Mouse (Mus musculus) hindbrain, embryonic 11.5 days (tissue): ENCODE measurements around the gene Mdc1. TPM values are rescaled to one million over a fixed set of nuclear protein-coding genes. Genes with fewer than 3 reads are reported as not detected.

Experiments
- ATAC-seq: fragments of 200-750 bp; cut with Nextera tagmentation; 2 replicates; pipeline ENCODE4 v1.8.0; 2017; ENCODE audit warnings: mild to moderate bottlenecking, moderate TSS enrichment, moderate library complexity; ENCODE audit not compliant: low FRiP score
- DNase-seq: peaks from one replicate; pipeline ENCODE4 v3.0.0-alpha.2; 2015; ENCODE audit warnings: low spot score
- H3K27ac ChIP-seq: fragments of 300-500 bp; sonication (generic); 2 replicates; pipeline ENCODE4 v1.5.1; 2014; ENCODE audit warnings: mild to moderate bottlenecking, low read depth, low read length
- H3K27me3 ChIP-seq: fragments of 300-500 bp; sonication (generic); 2 replicates; pipeline ENCODE4 v1.6.1; 2014; ENCODE audit warnings: mild to moderate bottlenecking, low read length, moderate library complexity, mixed read lengths; ENCODE audit not compliant: control insufficient read depth, insufficient read depth
- H3K36me3 ChIP-seq: fragments of 300-500 bp; sonication (generic); 2 replicates; pipeline ENCODE4 v1.6.1; 2014; ENCODE audit warnings: mild to moderate bottlenecking, low read length, moderate library complexity, mixed read lengths; ENCODE audit not compliant: control insufficient read depth, insufficient read depth
- H3K4me1 ChIP-seq: fragments of 300-500 bp; sonication (generic); replicated peaks from 2 replicates; pipeline ENCODE4 v1.6.1; 2014; ENCODE audit warnings: low read length, mixed read lengths; ENCODE audit not compliant: control insufficient read depth, insufficient read depth
- H3K4me2 ChIP-seq: fragments of 300-500 bp; sonication (generic); replicated peaks from 2 replicates; pipeline ENCODE4 v1.6.1; 2014; ENCODE audit warnings: mild to moderate bottlenecking, low read depth, low read length
- H3K4me3 ChIP-seq: fragments of 300-500 bp; sonication (generic); 2 replicates; pipeline ENCODE4 v1.5.1; 2014; ENCODE audit warnings: low read depth, low read length
- H3K9ac ChIP-seq: fragments of 300-500 bp; sonication (generic); 2 replicates; pipeline ENCODE4 v1.6.1; 2014; ENCODE audit warnings: low read depth, low read length
- H3K9me3 ChIP-seq: fragments of 300-500 bp; sonication (generic); 2 replicates; pipeline ENCODE4 v1.6.1; 2016; ENCODE audit warnings: low read length; ENCODE audit not compliant: control insufficient read depth
- WGBS: fragments of 180-500 bp; shearing (Covaris S2); extraction: QIAGEN DNeasy Blood & Tissue Kit; methylation state at CpG from one replicate; pipeline ENCODE4 v1.1.7; 2014; 5-methylcytosine and 5-hydroxymethylcytosine counted together
- polyA plus RNA-seq: library from polyadenylated mRNA; unstranded; fragments of >200 nt; fragmentation: Nextera tagmentation; extraction: Ambion mirVana; gene quantifications from 2 replicates; pipeline ENCODE4 v1.2.1, GENCODE M21; 2014

Mdc1 gene
- polyA plus RNA-seq, 1 experiment from 2014 or later: 17.3 TPM

- ATAC-seq (no peak), DNase-seq (peak; percentile 53)
- Histone ChIP-seq H3K27me3 (no peaks in the 10 kb centered on the region), H3K27ac (peak overlapping the region; percentile 99), H3K4me3 (peak overlapping the region; percentile 54), H3K36me3 (peaks cover 5% of the 10 kb centered on the region), H3K4me2 (peak overlapping the region; percentile 98), H3K9ac (peak overlapping the region; percentile 87), H3K9me3 (peaks cover 5% of the 10 kb centered on the region; the same call in 1 of the 2 replicates), H3K4me1 (peaks cover 8% of the 10 kb centered on the region)
- WGBS: 9% methylated on average over 26 of the region's 26 CpGs
These were observed 25.9 kb downstream of the Mdc1 start for GRCm38 (mm10) chr17:35866911-35867890.

DNA sequence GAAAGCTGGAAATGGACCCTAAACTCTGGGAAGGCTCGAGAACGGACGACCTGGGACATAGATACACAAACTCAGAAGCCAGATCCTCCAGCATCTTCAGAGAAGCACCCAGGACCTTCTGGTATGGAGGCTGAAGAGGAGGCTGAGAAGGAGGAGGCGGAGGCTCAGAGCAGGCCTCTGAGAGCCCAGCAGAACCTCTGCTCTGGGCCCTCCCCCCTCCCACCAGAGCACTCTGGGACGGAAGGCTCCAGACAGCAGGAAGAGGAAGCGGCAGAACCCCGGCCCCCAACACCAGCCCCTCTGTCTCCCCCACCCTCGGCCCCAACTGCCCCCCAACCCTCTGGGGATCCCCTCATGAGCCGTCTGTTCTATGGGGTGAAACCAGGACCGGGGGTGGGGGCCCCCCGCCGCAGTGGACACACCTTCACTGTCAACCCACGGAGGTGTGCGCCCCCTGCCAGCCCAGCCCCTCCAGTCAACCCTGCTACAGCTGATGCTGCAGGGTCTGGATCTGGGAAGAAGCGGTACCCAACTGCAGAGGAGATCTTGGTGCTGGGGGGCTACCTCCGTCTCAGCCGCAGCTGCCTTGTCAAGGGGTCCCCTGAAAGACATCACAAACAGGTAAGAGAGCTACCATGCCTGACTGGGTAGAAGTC, 27.0 kb downstream of the Mdc1 start:
- 42% methylated on average over 16 of the region's 17 CpGs for WGBS
- peak overlapping the region; percentile 51; the same call in 1 of the 2 replicates for H3K27ac ChIP-seq
- H3K4me1 ChIP-seq: peaks cover 8% of the 10 kb centered on the region
- peak overlapping the region; percentile 54 for H3K4me3 ChIP-seq
- H3K36me3 ChIP-seq: peaks cover 5% of the 10 kb centered on the region
- ATAC-seq: no peak
- peak overlapping the region; percentile 87 for H3K9ac ChIP-seq
- peak overlapping the region; percentile 98 for H3K4me2 ChIP-seq
- H3K27me3 ChIP-seq: no peaks in the 10 kb centered on the region
- DNase-seq: peak; percentile 18
- peaks cover 5% of the 10 kb centered on the region; the same call in 1 of the 2 replicates for H3K9me3 ChIP-seq

GRCm38 (mm10) chr17:35868961-35869345, 27.6 kb downstream of the Mdc1 start:
- Histone ChIP-seq H3K4me1 (peaks cover 10% of the 10 kb centered on the region), H3K36me3 (peaks cover 5% of the 10 kb centered on the region), H3K9ac (peak overlapping the region; percentile 87), H3K9me3 (peaks cover 5% of the 10 kb centered on the region; the same call in 1 of the 2 replicates), H3K27ac (peak overlapping the region; percentile 56; the same call in 1 of the 2 replicates), H3K4me2 (peak overlapping the region; percentile 98), H3K27me3 (no peaks in the 10 kb centered on the region), H3K4me3 (peak overlapping the region; percentile 54)
- no peak for ATAC-seq
- WGBS: 4% methylated on average over 7 of the region's 7 CpGs
- DNase-seq: peak; percentile 13

- WGBS: 6% methylated on average over 7 of the region's 7 CpGs
- ATAC-seq (no peak), DNase-seq (peak; percentile 39)
- H3K27me3 ChIP-seq: no peaks in the 10 kb centered on the region
- peaks cover 5% of the 10 kb centered on the region; the same call in 1 of the 2 replicates for H3K9me3 ChIP-seq
- H3K36me3 ChIP-seq: peaks cover 5% of the 10 kb centered on the region
- peak overlapping the region; percentile 87 for H3K9ac ChIP-seq
- peak overlapping the region; percentile 54 for H3K4me3 ChIP-seq
- peaks cover 10% of the 10 kb centered on the region for H3K4me1 ChIP-seq
- H3K27ac ChIP-seq: peak overlapping the region; percentile 56; the same call in 1 of the 2 replicates
- H3K4me2 ChIP-seq: peak overlapping the region; percentile 98
These were observed 28.2 kb downstream of the Mdc1 start for GRCm38 (mm10) chr17:35869346-35870067.

DNA sequence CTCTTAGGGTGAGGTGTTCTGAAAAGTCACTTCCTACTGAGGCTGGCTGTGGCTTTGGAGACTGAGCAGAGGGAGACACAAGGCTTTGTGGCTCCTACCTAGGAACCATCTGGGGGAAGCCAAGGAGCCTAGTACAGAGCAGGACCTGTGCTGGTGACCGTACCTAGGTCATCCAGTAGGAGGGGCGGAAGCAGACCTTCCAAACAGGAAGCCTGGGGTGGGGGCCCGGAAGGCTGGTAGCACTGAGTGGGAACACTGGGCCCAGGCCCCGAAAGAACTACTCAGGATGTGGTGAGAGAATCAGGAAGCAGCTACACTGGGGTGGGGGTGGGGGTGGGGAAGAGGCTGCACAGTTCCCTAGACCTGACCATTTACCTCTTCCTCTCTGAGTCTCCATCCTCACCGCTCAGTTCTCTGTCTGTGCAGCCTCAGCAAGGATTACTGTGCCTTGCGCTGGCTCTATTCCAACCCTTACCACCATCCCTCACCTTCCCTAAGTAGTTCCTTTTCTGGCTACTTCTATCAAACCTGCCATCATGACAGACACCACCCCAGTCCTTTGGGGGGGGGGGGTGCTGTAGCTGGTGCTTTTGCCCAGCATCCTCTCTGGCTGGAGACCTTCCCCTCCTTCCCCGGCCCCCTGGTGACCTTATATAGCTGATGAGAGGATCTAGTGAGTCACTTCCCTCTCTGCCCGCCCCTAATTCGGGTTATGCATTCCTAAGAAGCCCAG, 29.0 kb downstream of the Mdc1 start:
- peaks cover 5% of the 10 kb centered on the region; the same call in 1 of the 2 replicates for H3K9me3 ChIP-seq
- peaks cover 10% of the 10 kb centered on the region for H3K4me1 ChIP-seq
- H3K9ac ChIP-seq: peak overlapping the region; percentile 32; the same call in 1 of the 2 replicates
- ATAC-seq (no peak), DNase-seq (peak; percentile 17)
- 73% methylated on average over 9 of the region's 9 CpGs for WGBS
- no peak overlapping the region; the same call in 1 of the 2 replicates for H3K27ac ChIP-seq
- peaks cover 5% of the 10 kb centered on the region for H3K36me3 ChIP-seq
- H3K27me3 ChIP-seq: no peaks in the 10 kb centered on the region
- peak overlapping the region; percentile 98 for H3K4me2 ChIP-seq
- peak overlapping the region; percentile 54 for H3K4me3 ChIP-seq

DNA sequence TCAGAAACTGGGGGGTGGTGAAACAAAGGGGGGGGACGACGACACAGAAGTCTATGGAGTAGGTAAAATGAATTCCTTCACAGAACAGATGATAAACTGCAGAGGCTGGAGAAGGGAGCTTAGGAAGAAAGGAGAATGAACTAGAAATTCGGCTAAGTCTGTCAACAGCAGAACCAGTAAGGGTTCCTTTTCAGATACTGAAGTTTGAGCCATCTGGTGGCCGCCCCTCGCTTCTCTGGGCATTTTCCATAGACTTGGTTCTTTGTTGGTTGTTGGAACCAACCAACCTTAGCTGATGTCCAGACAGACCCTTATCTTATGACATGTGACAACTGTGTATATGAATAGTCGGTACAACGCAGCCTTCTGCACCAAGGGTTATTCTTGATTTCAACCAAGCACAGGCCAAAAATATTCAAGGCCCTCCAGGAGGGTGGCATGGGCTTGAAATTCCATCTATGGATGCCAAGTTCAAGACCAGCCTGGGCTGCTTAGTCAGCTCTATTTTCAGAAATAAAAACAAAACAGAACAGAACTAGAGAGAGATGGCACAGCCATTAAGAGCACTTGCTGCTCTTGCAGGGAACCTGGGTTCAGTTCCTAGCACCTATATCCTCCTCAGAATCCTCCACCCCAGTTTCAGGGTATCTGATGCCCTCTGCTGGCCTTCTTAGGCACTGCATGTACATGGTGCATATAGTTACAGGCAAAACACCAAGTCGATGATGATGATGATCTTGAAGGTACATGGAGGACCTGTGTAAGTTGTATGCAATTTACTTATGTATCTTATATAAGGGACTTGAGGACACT, 29.8 kb downstream of the Mdc1 start:
- H3K9ac ChIP-seq: no peak overlapping the region
- peaks cover 10% of the 10 kb centered on the region for H3K4me1 ChIP-seq
- ATAC-seq: no peak
- peak overlapping the region; percentile 54 for H3K4me3 ChIP-seq
- H3K36me3 ChIP-seq: peaks cover 5% of the 10 kb centered on the region
- peak overlapping the region; percentile 98 for H3K4me2 ChIP-seq
- DNase-seq: peak; percentile 45
- no peaks in the 10 kb centered on the region for H3K27me3 ChIP-seq
- 87% methylated on average over 8 of the region's 8 CpGs for WGBS
- H3K27ac ChIP-seq: no peak overlapping the region
- H3K9me3 ChIP-seq: peaks cover 5% of the 10 kb centered on the region; the same call in 1 of the 2 replicates

GRCm38 (mm10) chr17:35873774-35874519, 32.6 kb downstream of the Mdc1 start:
- Histone ChIP-seq H3K9me3 (peaks cover 5% of the 10 kb centered on the region; the same call in 1 of the 2 replicates), H3K4me1 (0 out of 2 replicates have a peak, but pooled peaks cover 3% of the 10 kb centered on the region), H3K27me3 (no peaks in the 10 kb centered on the region), H3K9ac (no peak overlapping the region), H3K4me3 (no peak overlapping the region), H3K4me2 (no peak overlapping the region), H3K36me3 (peaks cover 5% of the 10 kb centered on the region), H3K27ac (no peak overlapping the region)
- 32% methylated on average over 21 of the region's 21 CpGs for WGBS
- peak; percentile 91 for DNase-seq
- peak; percentile 49; the same call in 1 of the 2 replicates for ATAC-seq
